Mouse (Mus musculus) frontal cortex, postnatal 10 days (tissue): ENCODE data around the gene Haus3.

ENCODE experiments used
- DNase-seq, 2 experiments: peaks; one replicate each; pipeline ENCODE4 v3.0.0; 2022; ENCODE audit warnings: low spot score in 2 of 2, mixed read lengths in 1 of 2

Gene Haus3

GRCm38 (mm10) chr5:34119121-34119856 is 50.0 kb downstream of the Haus3 start:
- no peak for DNase-seq

DNA sequence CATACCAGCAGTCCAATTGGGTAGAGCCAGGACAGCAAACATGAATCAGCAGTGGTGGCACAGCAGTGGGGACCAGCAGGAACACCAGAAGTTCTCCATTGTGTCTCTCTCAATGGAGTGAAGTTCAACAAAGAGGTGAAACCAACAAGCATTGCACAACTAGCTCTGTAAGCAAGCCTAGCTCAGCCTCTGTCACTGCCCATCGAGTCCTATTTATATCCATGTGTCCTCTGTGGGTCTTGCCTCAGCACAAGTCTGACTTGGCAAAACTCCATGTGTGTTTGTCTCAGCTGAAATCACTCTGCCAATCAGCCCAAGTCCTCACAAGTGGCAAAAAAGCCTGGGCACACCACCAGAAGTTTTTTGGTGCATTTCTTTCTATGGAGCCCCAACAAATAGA is 63.6 kb downstream of the Haus3 start:
- no peak for DNase-seq
